Mouse (Mus musculus): ENCODE results near the gene Lgi2. TPM values are rescaled to one million over a fixed set of nuclear protein-coding genes. Genes with fewer than 3 reads are reported as not detected.

The Lgi2 gene
- total RNA-seq, 2 experiments from 2014 or later = 23.7 to 24.9 TPM

DNA sequence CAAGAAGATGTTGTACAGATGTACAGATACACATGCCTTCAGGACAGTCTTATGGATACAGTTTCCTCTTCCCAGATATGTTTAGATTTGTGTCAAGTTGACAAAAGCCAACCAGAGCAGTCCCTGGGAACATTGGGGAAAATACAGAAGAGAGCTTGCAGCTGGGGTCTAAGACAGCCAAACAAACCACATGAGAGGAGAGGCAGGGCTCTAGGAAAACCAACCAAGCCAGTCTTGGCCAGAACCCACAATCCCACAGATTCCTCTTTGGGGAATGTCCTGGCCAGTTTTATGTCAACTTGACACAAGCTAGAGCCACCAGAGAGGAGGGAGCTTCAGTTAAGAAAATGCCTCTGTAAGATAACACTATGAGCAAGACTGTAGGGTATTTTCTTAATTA, 26.8 kb downstream of the Lgi2 start:
- no peak for DNase-seq (ENCODE audit: extremely low spot score in 1 of 2, low spot score in 1 of 2)

DNA sequence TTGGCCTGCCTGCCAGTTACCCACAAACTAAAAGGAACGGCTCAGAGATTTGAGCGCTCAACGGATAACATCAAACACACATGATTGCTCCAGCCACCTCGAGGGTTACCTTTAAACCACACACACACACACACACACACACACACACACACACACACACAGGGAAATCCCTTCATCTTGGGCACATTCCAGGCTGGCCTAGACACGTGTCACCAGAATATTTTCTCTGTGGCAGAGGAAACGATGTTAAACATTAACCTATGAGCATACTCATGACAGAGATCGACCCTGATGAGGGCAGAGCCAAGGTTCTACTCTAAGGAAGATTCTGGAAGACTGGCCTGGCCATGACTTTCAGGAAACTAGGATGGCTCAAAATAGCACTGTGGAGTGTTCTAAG, 29.2 kb downstream of the Lgi2 start:
- DNase-seq (ENCODE audit: extremely low spot score in 1 of 2, low spot score in 1 of 2) = no peak

- DNase-seq (ENCODE audit: extremely low spot score in 1 of 2, low spot score in 1 of 2) = no peak
These were observed 31.3 kb downstream of the Lgi2 start for GRCm38 (mm10) chr5:52534798-52535590.

DNA sequence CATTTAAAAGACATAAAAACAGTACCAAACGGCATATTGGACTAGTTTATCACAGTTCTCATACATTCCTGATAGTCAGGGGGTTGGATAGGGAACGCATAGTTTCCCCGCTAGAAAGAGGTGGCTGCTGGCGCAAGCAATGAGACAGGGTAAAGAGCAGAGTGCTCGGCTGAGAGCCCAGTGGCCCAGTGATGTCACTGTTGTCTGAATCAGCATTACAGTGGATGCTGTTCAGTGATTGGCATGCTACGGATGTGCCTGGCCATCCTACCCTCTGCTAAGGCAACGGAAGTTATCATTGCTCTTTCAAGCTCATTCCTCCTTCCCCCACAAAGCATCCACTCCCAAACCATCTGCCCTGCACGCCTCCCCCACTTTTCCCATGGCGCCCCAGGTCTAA, 32.6 kb downstream of the Lgi2 start:
- no peak for DNase-seq (ENCODE audit: extremely low spot score in 1 of 2, low spot score in 1 of 2)

- DNase-seq (ENCODE audit: extremely low spot score in 1 of 2, low spot score in 1 of 2) = no peak
These were observed 37.7 kb downstream of the Lgi2 start for GRCm38 (mm10) chr5:52528545-52528944.

DNA sequence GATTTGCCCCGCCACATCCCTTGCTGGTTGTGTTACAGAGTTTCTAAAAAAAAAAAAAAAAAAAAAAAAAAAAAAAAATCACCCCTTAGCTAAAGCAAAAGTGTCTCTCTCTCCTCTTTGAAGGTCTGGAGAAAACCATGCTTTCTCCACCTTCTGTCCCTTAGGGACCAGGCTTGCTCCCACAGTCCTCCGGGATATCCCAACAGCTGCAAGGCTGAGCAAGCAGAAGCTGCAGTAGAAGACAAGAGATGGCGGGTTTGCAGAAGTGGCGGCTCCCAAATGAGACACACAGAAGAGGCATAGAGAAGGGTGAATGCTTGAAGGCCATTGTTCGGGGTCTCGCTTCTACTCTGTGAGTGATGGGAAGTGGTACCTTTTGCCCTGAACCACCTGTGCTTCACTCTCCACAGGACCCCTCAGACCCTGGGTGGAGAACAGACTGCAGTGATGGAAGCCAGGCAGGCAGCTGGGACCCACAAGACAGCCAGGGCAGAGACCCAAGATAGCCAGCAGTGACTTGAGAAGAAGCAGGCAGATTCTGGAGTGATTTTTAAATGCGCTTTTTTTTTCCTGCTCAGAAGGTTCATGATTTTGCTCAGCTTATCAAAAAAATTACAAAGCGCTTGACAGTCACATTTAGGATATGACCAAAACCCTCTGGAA, 39.8 kb downstream of the Lgi2 start:
- DNase-seq (ENCODE audit: extremely low spot score in 1 of 2, low spot score in 1 of 2) = no peak

DNA sequence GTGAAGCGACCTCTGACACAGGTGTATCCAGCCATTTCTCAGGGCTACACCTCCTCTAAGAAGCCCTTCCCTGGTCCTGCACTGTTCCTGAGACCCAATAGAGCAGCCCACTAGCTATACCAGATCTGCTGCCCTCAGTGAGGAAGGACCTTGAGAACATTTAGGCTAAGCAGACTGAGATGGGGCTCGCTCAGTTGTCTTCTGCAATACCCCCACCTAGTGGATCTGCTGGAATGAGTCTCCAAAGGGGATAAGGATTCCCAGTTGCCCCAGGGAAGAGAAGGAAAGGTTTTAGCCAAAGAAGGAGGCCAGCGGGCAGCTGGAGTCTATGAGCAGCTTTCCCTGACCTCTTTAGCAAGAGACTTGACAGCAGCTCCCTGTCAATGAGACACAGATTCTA, 42.1 kb downstream of the Lgi2 start:
- DNase-seq (ENCODE audit: extremely low spot score in 1 of 2, low spot score in 1 of 2) = peak; percentile 36 to 49

GRCm38 (mm10) chr5:52519921-52520320, 46.3 kb downstream of the Lgi2 start:
- DNase-seq (ENCODE audit: extremely low spot score in 1 of 2, low spot score in 1 of 2) = no peak

GRCm38 (mm10) chr5:52516072-52516476, 50.2 kb downstream of the Lgi2 start:
- DNase-seq (ENCODE audit: extremely low spot score in 1 of 2, low spot score in 1 of 2) = peak; percentile 20 to 23

DNA sequence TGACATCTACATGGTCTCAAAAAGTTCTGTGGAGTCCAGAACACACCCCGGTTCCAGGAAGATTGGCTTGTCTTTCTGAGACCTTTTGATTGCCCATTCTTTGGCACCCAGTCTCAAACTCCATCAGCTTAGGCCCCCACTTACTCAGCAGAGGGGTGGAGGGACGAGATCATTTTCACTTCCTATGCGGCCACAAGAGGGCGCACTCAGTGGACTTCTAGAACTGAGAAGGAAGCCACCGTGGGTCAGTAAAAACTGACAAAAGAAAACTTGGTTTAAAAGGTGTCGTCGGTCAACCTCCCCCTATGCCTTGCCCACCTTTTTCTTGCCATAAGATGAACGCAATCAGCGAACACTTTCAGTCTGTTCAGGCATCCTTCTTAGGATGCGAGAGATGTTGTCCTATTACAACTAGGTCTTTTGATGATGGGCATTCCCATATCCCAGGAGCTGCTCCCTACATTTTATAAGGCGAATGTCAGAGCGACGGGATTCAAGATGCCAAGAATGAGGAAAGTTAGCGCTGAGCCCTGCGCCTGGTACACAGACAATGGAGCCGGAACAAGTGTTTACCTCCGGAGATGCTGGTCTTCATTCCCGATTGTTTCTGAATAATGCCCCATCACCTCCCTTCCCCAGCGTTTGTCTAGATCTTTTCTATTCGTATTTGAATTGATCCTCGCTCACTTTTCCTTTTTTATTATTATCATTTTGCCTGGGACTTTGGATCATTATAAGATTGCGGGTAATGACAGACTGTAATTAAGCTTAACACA, 50.8 kb downstream of the Lgi2 start:
- DNase-seq (ENCODE audit: extremely low spot score in 1 of 2, low spot score in 1 of 2) = peak; percentile 57 to 84

DNA sequence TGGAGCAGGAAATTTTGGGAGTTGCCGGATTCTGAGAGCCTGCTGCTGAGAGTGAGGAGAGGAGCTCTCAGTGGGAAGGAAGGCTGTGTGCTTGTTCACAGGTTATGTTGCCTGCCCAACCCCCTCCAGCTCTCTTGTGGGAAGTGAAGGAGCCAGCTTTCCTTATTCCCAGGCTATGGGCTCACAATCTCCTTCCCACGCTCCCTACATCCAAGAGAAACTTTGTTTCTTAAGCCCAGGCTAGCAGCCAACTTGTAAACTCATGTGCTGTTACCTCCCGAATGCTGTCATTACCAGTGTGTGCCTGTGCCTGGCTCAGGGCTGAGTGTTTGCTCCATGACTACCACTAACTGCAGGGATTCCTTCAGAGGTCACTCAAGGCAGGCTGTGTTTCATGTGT, 55.2 kb downstream of the Lgi2 start:
- DNase-seq (ENCODE audit: extremely low spot score in 1 of 2, low spot score in 1 of 2) = no peak

DNA sequence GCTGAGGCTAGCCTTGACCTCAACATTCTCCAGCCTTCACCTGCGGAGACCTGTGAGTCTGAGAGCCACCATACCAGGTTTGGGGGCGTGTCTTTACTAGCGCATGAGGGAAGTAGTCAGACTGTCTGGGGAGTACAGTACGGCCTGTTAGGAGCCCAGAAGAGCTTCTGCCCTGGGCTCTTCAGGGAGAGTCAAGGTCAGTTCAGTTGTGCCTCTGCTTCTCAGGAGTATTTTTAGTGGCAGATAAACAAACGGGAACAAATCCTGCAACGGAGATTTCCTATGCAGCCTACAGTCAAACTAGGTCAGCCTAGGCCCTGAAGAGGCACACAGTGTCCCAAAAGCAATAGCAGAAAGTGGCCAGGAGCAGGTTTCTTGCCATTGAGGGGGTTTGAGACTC, 56.8 kb downstream of the Lgi2 start:
- DNase-seq (ENCODE audit: extremely low spot score in 1 of 2, low spot score in 1 of 2) = no peak

GRCm38 (mm10) chr5:52504666-52505065, 61.6 kb downstream of the Lgi2 start:
- DNase-seq (ENCODE audit: extremely low spot score in 1 of 2, low spot score in 1 of 2) = peak in 1 of 2 experiments; percentile 19

GRCm38 (mm10) chr5:52504148-52504547, 62.1 kb downstream of the Lgi2 start:
- DNase-seq (ENCODE audit: extremely low spot score in 1 of 2, low spot score in 1 of 2) = peak; percentile 37 to 41

DNA sequence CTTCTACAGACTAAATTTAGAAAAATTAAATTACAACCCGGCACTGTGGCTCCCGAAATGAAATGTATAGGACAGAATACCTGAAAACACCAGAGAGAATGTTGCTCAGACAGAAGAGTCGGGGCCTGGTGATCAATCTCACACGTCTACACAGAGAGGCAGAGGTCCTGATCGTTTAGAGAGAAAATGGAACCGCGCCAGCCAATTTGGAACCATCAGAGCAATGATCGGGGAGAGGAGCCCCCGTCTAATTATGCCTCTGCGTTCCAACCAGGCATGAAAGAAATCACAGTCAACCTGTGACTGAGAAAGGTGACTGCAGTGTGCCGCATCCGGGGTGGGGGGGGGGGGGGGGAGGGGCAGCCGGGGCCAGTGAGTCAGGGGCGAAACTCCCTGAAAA, 70.6 kb downstream of the Lgi2 start:
- no peak for DNase-seq (ENCODE audit: extremely low spot score in 1 of 2, low spot score in 1 of 2)

- no peak for DNase-seq (ENCODE audit: extremely low spot score in 1 of 2, low spot score in 1 of 2)
These were observed 74.8 kb downstream of the Lgi2 start for GRCm38 (mm10) chr5:52491496-52491895.

DNA sequence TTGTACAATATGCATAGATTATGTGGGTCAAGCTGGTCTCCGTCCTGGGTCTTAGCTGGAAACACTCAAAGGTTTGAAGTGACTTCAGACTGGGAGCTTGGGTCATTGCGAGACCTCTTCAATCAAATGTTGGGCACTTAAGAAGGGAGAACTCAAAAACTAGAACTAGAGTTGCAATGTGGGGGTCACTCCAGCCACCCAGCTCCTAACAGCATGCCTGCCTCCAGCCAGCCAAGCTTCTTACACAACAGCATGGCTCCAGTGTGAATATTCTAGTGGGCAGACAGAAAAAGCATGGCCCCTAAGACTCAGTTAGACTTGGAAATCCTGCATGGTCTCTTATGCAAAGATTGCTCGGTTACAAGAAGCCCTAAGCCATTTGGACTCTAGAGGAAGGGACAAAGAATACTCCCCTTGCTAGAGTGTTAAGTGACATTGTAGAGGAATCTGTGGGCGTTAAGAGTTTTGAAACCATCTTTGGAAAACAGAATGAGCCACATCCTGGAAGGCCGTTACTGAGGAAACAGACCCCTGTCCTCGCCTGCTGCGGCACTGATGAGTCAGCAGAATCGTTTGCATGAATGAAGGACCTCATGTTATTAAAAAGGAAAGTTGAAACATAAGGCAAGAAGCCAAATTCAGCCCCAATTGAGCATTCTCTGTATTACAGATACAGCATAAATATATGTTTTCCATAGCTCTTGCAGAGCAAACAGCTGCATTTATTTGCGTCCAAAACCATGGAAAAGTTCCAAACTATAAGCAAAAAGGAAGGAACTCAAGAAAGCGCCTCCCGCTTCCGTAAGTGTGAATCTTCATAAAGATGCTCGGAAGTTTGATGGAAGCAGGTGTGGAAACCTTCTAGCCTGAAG, 78.5 kb downstream of the Lgi2 start:
- no peak for DNase-seq (ENCODE audit: extremely low spot score in 1 of 2, low spot score in 1 of 2)
